Mouse (Mus musculus) embryonic facial prominence, embryonic 10.5 days (tissue): ENCODE data around the gene Parp4. TPM values are rescaled to one million over a fixed set of nuclear protein-coding genes. Genes with fewer than 3 reads are reported as not detected.

Experiments used
- DNase-seq: peaks from one replicate; pipeline ENCODE4 v3.0.0-alpha.2; 2017; ENCODE audit warnings: low spot score
- H3K27ac ChIP-seq: fragments of 300-500 bp; sonication (generic); replicated peaks from 2 replicates; pipeline ENCODE4 v1.5.1; 2016; ENCODE audit warnings: mild to moderate bottlenecking
- H3K27me3 ChIP-seq: fragments of 300-500 bp; sonication (generic); replicated peaks from 2 replicates; pipeline ENCODE4 v1.6.1; 2016; ENCODE audit warnings: low read depth, mild to moderate bottlenecking; ENCODE audit not compliant: poor library complexity, severe bottlenecking
- H3K36me3 ChIP-seq: fragments of 300-500 bp; sonication (generic); replicated peaks from 2 replicates; pipeline ENCODE4 v1.6.1; 2016; ENCODE audit warnings: mild to moderate bottlenecking, moderate library complexity
- H3K4me1 ChIP-seq: fragments of 300-500 bp; sonication (generic); 2 replicates; pipeline ENCODE4 v1.6.1; 2016
- H3K4me3 ChIP-seq: fragments of 300-500 bp; sonication (generic); 2 replicates; pipeline ENCODE4 v1.5.1; 2016; ENCODE audit warnings: mild to moderate bottlenecking, moderate library complexity
- H3K9me3 ChIP-seq: fragments of 300-500 bp; sonication (generic); 2 replicates; pipeline ENCODE4 v1.6.1; 2016; ENCODE audit warnings: mild to moderate bottlenecking
- WGBS: fragments of 180-500 bp; shearing (Covaris S2); methylation state at CpG from one replicate; pipeline ENCODE4 v1.1.7; 2016; 5-methylcytosine and 5-hydroxymethylcytosine counted together
- polyA plus RNA-seq: library from polyadenylated mRNA; unstranded; fragments of >200 nt; fragmentation: Nextera tagmentation; extraction: Ambion mirVana; gene quantifications from 2 replicates; pipeline ENCODE4 v1.2.1, GENCODE M21; 2016

Parp4 gene
- 2.0 and 2.2 TPM in 2 replicates for polyA plus RNA-seq

- 0 out of 2 replicates have a peak within 1 kb of the TSS, but pooled peaks have one; percentile 69 for H3K27ac ChIP-seq
- H3K27me3 ChIP-seq: peaks cover 4% of the 10 kb centered on the region; the same call in 1 of the 2 replicates
- peaks cover 20% of the 10 kb centered on the region for H3K4me1 ChIP-seq
Measured at GRCm38 (mm10) chr14:56575416-56575815, at the start of gene Parp4, which contains the start of gene Cenpj. Gene Parp4, plus strand, starts transcription at chr14:56575619. Gene Cenpj, minus strand, starts transcription at chr14:56575425.

GRCm38 (mm10) chr14:56530788-56531187 lies 44.6 kb upstream of the Parp4 start:
- WGBS: 93% methylated on average over 2 of the region's 2 CpGs
- Histone ChIP-seq H3K27me3 (no peaks in the 10 kb centered on the region), H3K36me3 (peaks cover 78% of the 10 kb centered on the region), H3K9me3 (no peaks in the 10 kb centered on the region), H3K4me3 (no peak overlapping the region), H3K27ac (no peak overlapping the region), H3K4me1 (no peaks in the 10 kb centered on the region)
- no peak for DNase-seq

More at GRCm38 (mm10) chr14:56575416-56575815, at the start of gene Parp4, which contains the start of gene Cenpj:
- no peaks in the 10 kb centered on the region for H3K9me3 ChIP-seq
- no peaks in the 10 kb centered on the region for H3K36me3 ChIP-seq
- H3K4me3 ChIP-seq: peak within 1 kb of the TSS; percentile 63
- WGBS: under 1% methylated on average over 24 of the region's 24 CpGs
- DNase-seq: peak; percentile 78

- H3K9me3 ChIP-seq: no peaks in the 10 kb centered on the region
- H3K36me3 ChIP-seq: peaks cover 62% of the 10 kb centered on the region
- WGBS: 86% methylated on average over 1 of the region's 1 CpGs
- no peak overlapping the region for H3K4me3 ChIP-seq
- H3K4me1 ChIP-seq: no peaks in the 10 kb centered on the region
- no peak overlapping the region for H3K27ac ChIP-seq
- no peak for DNase-seq
- H3K27me3 ChIP-seq: no peaks in the 10 kb centered on the region
Measured at GRCm38 (mm10) chr14:56544946-56545345, 30.5 kb upstream of the Parp4 start.

GRCm38 (mm10) chr14:56545491-56545890 lies 29.9 kb upstream of the Parp4 start:
- Histone ChIP-seq H3K27ac (no peak overlapping the region), H3K27me3 (no peaks in the 10 kb centered on the region), H3K36me3 (peaks cover 67% of the 10 kb centered on the region), H3K4me3 (no peak overlapping the region), H3K9me3 (no peaks in the 10 kb centered on the region), H3K4me1 (no peaks in the 10 kb centered on the region)
- no peak for DNase-seq
- WGBS: 94% methylated on average over 4 of the region's 4 CpGs

- H3K9me3 ChIP-seq: no peaks in the 10 kb centered on the region
- no peak overlapping the region for H3K27ac ChIP-seq
- no peaks in the 10 kb centered on the region for H3K27me3 ChIP-seq
- H3K4me1 ChIP-seq: no peaks in the 10 kb centered on the region
- WGBS: 91% methylated on average over 4 of the region's 4 CpGs
- H3K4me3 ChIP-seq: no peak overlapping the region
- peaks cover 83% of the 10 kb centered on the region for H3K36me3 ChIP-seq
- DNase-seq: no peak
Measured at GRCm38 (mm10) chr14:56550960-56551359, 24.5 kb upstream of the Parp4 start.

GRCm38 (mm10) chr14:56552924-56553323 lies 22.5 kb upstream of the Parp4 start:
- H3K4me1 ChIP-seq: no peaks in the 10 kb centered on the region
- no peaks in the 10 kb centered on the region for H3K9me3 ChIP-seq
- H3K27me3 ChIP-seq: no peaks in the 10 kb centered on the region
- H3K36me3 ChIP-seq: peaks cover 81% of the 10 kb centered on the region
- H3K27ac ChIP-seq: no peak overlapping the region
- 91% methylated on average over 6 of the region's 6 CpGs for WGBS
- no peak for DNase-seq
- no peak overlapping the region for H3K4me3 ChIP-seq

- WGBS: 92% methylated on average over 7 of the region's 7 CpGs
- DNase-seq: no peak
- Histone ChIP-seq H3K4me1 (no peaks in the 10 kb centered on the region), H3K36me3 (peaks cover 82% of the 10 kb centered on the region), H3K27ac (no peak overlapping the region), H3K27me3 (no peaks in the 10 kb centered on the region), H3K9me3 (no peaks in the 10 kb centered on the region), H3K4me3 (no peak overlapping the region)
Measured at GRCm38 (mm10) chr14:56553331-56553730, 22.1 kb upstream of the Parp4 start.

GRCm38 (mm10) chr14:56554716-56555115 lies 20.7 kb upstream of the Parp4 start:
- WGBS: 95% methylated on average over 2 of the region's 2 CpGs

GRCm38 (mm10) chr14:56559134-56559533 lies 16.3 kb upstream of the Parp4 start:
- Histone ChIP-seq H3K9me3 (no peaks in the 10 kb centered on the region), H3K4me3 (no peak overlapping the region), H3K4me1 (no peaks in the 10 kb centered on the region), H3K27ac (no peak overlapping the region), H3K27me3 (no peaks in the 10 kb centered on the region), H3K36me3 (peaks cover 75% of the 10 kb centered on the region)
- WGBS: 88% methylated on average over 3 of the region's 3 CpGs
- no peak for DNase-seq

More at GRCm38 (mm10) chr14:56554716-56555115, 20.7 kb upstream of the Parp4 start:
- Histone ChIP-seq H3K9me3 (no peaks in the 10 kb centered on the region), H3K4me3 (no peak overlapping the region), H3K27me3 (no peaks in the 10 kb centered on the region), H3K4me1 (no peaks in the 10 kb centered on the region), H3K27ac (no peak overlapping the region), H3K36me3 (peaks cover 85% of the 10 kb centered on the region)
- DNase-seq: no peak

- H3K27me3 ChIP-seq: no peaks in the 10 kb centered on the region
- H3K27ac ChIP-seq: no peak overlapping the region
- no peaks in the 10 kb centered on the region for H3K9me3 ChIP-seq
- DNase-seq: no peak
- WGBS: 68% methylated on average over 7 of the region's 7 CpGs
- peaks cover 20% of the 10 kb centered on the region for H3K4me1 ChIP-seq
- H3K36me3 ChIP-seq: peaks cover 29% of the 10 kb centered on the region
- no peak overlapping the region for H3K4me3 ChIP-seq
Measured at GRCm38 (mm10) chr14:56567476-56567875, 7.9 kb upstream of the Parp4 start.

GRCm38 (mm10) chr14:56569041-56569440 lies 6.4 kb upstream of the Parp4 start:
- H3K27ac ChIP-seq: no peak overlapping the region
- no peaks in the 10 kb centered on the region for H3K9me3 ChIP-seq
- no peaks in the 10 kb centered on the region for H3K27me3 ChIP-seq
- WGBS: 88% methylated on average over 4 of the region's 4 CpGs
- H3K4me3 ChIP-seq: no peak overlapping the region
- no peak for DNase-seq
- peaks cover 15% of the 10 kb centered on the region for H3K36me3 ChIP-seq
- H3K4me1 ChIP-seq: peaks cover 22% of the 10 kb centered on the region

- DNase-seq: peak; percentile 98
- peaks cover 4% of the 10 kb centered on the region for H3K36me3 ChIP-seq
- peak overlapping the region; percentile 86 for H3K4me3 ChIP-seq
- WGBS: under 1% methylated on average over 59 of the region's 59 CpGs
- H3K27me3 ChIP-seq: peaks cover 4% of the 10 kb centered on the region; the same call in 1 of the 2 replicates
- H3K9me3 ChIP-seq: no peaks in the 10 kb centered on the region
- peak overlapping the region; percentile 90 for H3K27ac ChIP-seq
- H3K4me1 ChIP-seq: peaks cover 32% of the 10 kb centered on the region
Measured at GRCm38 (mm10) chr14:56571310-56572093, 3.9 kb upstream of the Parp4 start.

GRCm38 (mm10) chr14:56572546-56572945 lies 2.9 kb upstream of the Parp4 start:
- no peak for DNase-seq
- no peaks in the 10 kb centered on the region for H3K9me3 ChIP-seq
- H3K27ac ChIP-seq: no peak overlapping the region
- H3K4me3 ChIP-seq: peak overlapping the region; percentile 86
- no peaks in the 10 kb centered on the region for H3K36me3 ChIP-seq
- WGBS: 79% methylated on average over 2 of the region's 2 CpGs
- peaks cover 28% of the 10 kb centered on the region for H3K4me1 ChIP-seq
- peaks cover 4% of the 10 kb centered on the region; the same call in 1 of the 2 replicates for H3K27me3 ChIP-seq
